Mouse (Mus musculus): ENCODE results near the gene Snrpf. TPM values are rescaled to one million over a fixed set of nuclear protein-coding genes. Genes with fewer than 3 reads are reported as not detected.
"Not testable (repeated sequence)": the region's sequence is repeated elsewhere in the genome, so short reads cannot be mapped to it uniquely, and the experiment has no call there.

Gene Snrpf
- polyA plus RNA-seq, 1 experiment: 38.6 TPM

DNA sequence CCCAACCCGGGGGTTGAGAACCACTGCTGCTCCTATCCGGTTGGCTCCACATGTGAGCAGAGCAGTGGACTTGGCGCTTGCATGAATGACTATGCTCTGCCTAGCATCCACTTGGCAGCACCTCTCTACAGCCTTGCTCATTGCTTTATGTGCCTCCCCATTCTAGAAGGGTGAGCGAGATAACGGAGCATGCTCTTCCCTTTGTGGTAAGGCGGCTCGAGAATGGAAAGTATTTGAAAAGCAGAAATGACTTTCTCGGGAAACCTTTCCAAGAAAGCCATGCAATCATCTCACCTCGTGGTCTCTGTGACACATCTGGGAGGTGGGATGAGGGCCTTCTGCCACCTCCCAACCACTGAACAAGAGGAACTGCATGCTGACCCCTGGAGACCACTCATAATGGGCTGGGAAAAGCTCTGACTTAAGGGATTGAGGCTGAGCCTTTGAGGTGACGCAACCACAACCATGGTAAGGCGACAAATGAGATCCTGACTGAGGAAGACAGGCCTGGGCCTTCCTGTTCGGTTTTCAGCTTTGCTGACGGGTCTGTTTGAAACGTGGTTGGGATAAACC, 24.9 kb downstream of the Snrpf start:
- WGBS: 70% methylated on average over 14 of the region's 14 CpGs
- H3K4me1 ChIP-seq (ENCODE audit: control insufficient read depth, insufficient read depth, insufficient read length, low read length): no peaks in the 10 kb centered on the region
- H3K36me3 ChIP-seq (ENCODE audit: control insufficient read depth, insufficient read depth, low read length): no peaks in the 10 kb centered on the region
- H3K27ac ChIP-seq (ENCODE audit: insufficient read depth, low read depth, low read length): no peak overlapping the region
- TF ChIP-seq CTCF (IDR thresholded peaks at IDR 0.05; ENCODE audit: extremely low read depth, insufficient read length, insufficient replicate concordance, low read depth, low read length) (no peak), POLR2A (IDR thresholded peaks at IDR 0.05; ENCODE audit: low read depth, low read length) (no peak)
- no peaks in the 10 kb centered on the region for H3K27me3 ChIP-seq (ENCODE audit: control insufficient read depth, insufficient read depth, low read length)
- no peak overlapping the region for H3K4me3 ChIP-seq (ENCODE audit: low read depth, low read length)

DNA sequence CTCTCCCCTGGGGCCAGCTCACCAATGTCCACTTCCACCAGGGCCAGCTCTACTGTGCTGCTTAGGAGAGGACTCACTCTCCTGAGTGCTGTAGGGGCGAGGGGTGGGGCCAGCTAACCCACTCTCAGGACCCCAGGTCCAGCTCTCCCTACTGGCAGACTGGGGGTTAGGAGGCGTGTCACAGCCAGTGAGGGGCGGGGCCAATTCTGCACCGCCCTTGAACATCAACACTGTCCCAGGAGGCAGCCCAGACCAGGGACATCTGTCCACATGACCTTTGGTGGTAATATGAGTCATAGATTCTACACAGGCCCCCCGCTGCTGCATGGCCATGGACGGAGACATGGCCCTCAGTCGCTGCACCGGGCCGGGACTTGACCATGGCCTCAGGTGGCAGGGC, 29.7 kb downstream of the Snrpf start:
- Histone ChIP-seq H3K36me3 (ENCODE audit: control insufficient read depth, insufficient read depth, low read length) (no peaks in the 10 kb centered on the region), H3K27me3 (ENCODE audit: control insufficient read depth, insufficient read depth, low read length) (no peaks in the 10 kb centered on the region), H3K4me1 (ENCODE audit: control insufficient read depth, insufficient read depth, insufficient read length, low read length) (no peaks in the 10 kb centered on the region), H3K27ac (ENCODE audit: insufficient read depth, low read depth, low read length) (no peak overlapping the region), H3K4me3 (ENCODE audit: low read depth, low read length) (no peak overlapping the region)
- 62% methylated on average over 9 of the region's 9 CpGs for WGBS
- TF ChIP-seq CTCF (IDR thresholded peaks at IDR 0.05; ENCODE audit: extremely low read depth, insufficient read length, insufficient replicate concordance, low read depth, low read length): no peak
- no peak for TF ChIP-seq POLR2A (IDR thresholded peaks at IDR 0.05; ENCODE audit: low read depth, low read length)

DNA sequence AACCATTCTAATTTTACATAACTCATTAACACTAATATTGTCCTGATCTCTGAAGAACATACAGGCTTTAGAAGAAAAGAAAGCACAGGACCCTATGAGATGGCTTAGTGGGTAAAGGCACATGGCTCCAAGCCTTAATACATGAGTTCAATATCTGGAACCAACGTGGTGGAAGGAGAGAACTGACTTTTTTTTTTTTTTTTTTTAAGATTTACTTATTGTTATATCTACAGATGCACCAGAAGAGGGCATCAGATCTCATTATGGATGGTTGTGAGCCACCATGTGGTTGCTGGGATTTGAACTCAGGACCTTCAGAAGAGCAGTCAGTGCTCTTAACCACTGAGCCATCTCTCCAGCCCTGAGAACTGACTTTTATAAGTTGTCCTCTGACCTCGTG, 31.5 kb downstream of the Snrpf start:
- not testable (repeated sequence) for H3K4me1 ChIP-seq (ENCODE audit: control insufficient read depth, insufficient read depth, insufficient read length, low read length); H3K4me3 ChIP-seq (ENCODE audit: low read depth, low read length); H3K27me3 ChIP-seq (ENCODE audit: control insufficient read depth, insufficient read depth, low read length); H3K36me3 ChIP-seq (ENCODE audit: control insufficient read depth, insufficient read depth, low read length); H3K27ac ChIP-seq (ENCODE audit: insufficient read depth, low read depth, low read length)
- 63% methylated on average over 2 of the region's 2 CpGs for WGBS

DNA sequence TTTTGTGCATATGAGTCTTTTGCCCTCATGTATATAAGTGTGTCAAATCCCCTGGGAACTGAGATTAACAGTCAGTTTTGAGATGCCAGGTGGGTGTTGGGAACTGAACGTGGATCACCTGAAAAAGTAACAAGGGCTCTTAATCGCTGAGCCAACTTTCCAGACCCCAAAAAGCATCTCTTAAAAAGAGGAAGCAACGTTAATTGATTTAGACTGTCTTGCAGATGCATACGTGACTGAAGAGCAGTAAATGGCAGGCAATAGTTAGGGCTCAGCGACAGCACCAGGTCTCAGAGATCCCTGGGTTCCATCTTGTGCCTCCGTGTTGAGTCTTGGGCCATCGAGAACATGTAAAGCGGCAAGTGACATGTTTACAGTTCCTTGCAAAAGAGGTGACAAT, 36.9 kb downstream of the Snrpf start:
- Histone ChIP-seq H3K4me1 (ENCODE audit: control insufficient read depth, insufficient read depth, insufficient read length, low read length) (no peaks in the 10 kb centered on the region), H3K36me3 (ENCODE audit: control insufficient read depth, insufficient read depth, low read length) (no peaks in the 10 kb centered on the region), H3K27me3 (ENCODE audit: control insufficient read depth, insufficient read depth, low read length) (no peaks in the 10 kb centered on the region), H3K4me3 (ENCODE audit: low read depth, low read length) (no peak overlapping the region), H3K27ac (ENCODE audit: insufficient read depth, low read depth, low read length) (no peak overlapping the region)
- 82% methylated on average over 8 of the region's 8 CpGs for WGBS
- TF ChIP-seq CTCF (IDR thresholded peaks at IDR 0.05; ENCODE audit: extremely low read depth, insufficient read length, insufficient replicate concordance, low read depth, low read length): no peak
- no peak for TF ChIP-seq POLR2A (IDR thresholded peaks at IDR 0.05; ENCODE audit: low read depth, low read length)

DNA sequence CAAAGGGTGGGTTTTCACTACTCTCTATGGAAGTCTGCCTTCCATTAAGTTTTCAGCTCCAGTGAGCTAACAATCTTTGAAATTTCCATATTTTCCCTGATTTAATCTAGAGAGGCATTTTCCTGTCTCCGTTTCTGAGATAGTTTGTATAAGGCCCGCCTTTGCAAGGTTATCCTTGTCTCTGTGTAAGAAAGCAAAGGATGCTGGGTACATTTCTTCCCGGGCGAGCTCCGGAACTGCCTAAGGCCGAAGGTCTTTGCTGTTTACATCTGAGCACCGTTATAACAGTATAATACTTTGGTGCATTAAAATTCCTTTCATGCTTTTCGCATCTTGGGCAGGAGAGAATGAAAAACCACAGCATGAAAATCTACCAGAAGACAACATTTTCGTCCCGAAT, 39.7 kb downstream of the Snrpf start:
- Histone ChIP-seq H3K27ac (ENCODE audit: insufficient read depth, low read depth, low read length) (no peak overlapping the region), H3K4me3 (ENCODE audit: low read depth, low read length) (no peak overlapping the region), H3K27me3 (ENCODE audit: control insufficient read depth, insufficient read depth, low read length) (no peaks in the 10 kb centered on the region), H3K4me1 (ENCODE audit: control insufficient read depth, insufficient read depth, insufficient read length, low read length) (no peaks in the 10 kb centered on the region), H3K36me3 (ENCODE audit: control insufficient read depth, insufficient read depth, low read length) (no peaks in the 10 kb centered on the region)
- WGBS: 43% methylated on average over 10 of the region's 10 CpGs
- no peak for TF ChIP-seq POLR2A (IDR thresholded peaks at IDR 0.05; ENCODE audit: low read depth, low read length)
- no peak for TF ChIP-seq CTCF (IDR thresholded peaks at IDR 0.05; ENCODE audit: extremely low read depth, insufficient read length, insufficient replicate concordance, low read depth, low read length)

DNA sequence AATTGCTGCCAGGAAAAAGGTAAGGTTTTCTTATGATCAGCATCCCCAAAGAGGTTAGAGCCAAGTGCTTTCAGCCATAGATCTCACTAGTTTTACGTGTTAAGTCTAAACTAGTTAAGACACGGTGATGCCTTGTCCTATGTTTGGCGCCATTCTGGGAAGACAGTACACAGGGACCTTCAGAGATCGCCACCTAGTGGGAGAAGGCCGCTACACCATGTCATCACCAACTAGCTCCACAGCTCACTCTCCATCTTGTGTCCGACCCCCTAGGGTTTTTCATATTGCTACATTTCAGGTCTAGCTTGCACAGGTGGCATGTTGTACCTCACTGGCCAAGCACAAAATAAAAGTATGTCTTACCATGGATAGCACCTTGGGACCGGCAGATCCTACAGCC, 40.5 kb downstream of the Snrpf start:
- Histone ChIP-seq H3K27ac (ENCODE audit: insufficient read depth, low read depth, low read length) (no peak overlapping the region), H3K36me3 (ENCODE audit: control insufficient read depth, insufficient read depth, low read length) (no peaks in the 10 kb centered on the region), H3K4me1 (ENCODE audit: control insufficient read depth, insufficient read depth, insufficient read length, low read length) (no peaks in the 10 kb centered on the region), H3K4me3 (ENCODE audit: low read depth, low read length) (no peak overlapping the region), H3K27me3 (ENCODE audit: control insufficient read depth, insufficient read depth, low read length) (no peaks in the 10 kb centered on the region)
- WGBS: 9% methylated on average over 7 of the region's 7 CpGs
- TF ChIP-seq POLR2A (IDR thresholded peaks at IDR 0.05; ENCODE audit: low read depth, low read length): no peak
- TF ChIP-seq CTCF (IDR thresholded peaks at IDR 0.05; ENCODE audit: extremely low read depth, insufficient read length, insufficient replicate concordance, low read depth, low read length): peak; percentile 94

DNA sequence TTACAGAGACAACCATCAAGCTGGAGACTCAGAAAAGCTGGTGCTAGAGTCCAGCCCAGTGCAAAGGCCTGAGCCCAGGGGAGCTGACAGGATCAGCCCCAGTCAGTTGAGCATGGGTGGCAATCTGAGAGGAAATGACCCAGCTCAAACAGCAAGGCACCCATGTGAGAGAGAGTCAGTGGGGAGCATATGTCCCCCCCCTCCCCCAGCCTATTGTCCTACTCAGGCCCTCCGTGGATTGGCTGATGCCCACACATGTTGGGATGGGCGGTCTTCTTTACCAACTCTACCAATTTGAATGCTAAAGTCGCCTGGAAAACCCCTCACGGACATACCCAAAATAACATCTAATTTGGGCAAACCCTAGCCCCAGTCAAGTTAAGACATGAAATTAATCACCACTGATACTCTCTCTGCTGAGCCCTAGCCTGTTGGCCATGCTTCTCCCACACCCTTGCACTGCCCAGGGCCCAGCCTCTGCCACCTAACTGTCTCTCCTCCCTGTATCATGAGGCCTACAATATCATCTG, 41.7 kb downstream of the Snrpf start:
- 90% methylated on average over 4 of the region's 4 CpGs for WGBS

More for the DNA sequence above, 41.7 kb downstream of the Snrpf start:
- TF ChIP-seq POLR2A (IDR thresholded peaks at IDR 0.05; ENCODE audit: low read depth, low read length): no peak
- no peak for TF ChIP-seq CTCF (IDR thresholded peaks at IDR 0.05; ENCODE audit: extremely low read depth, insufficient read length, insufficient replicate concordance, low read depth, low read length)
- H3K36me3 ChIP-seq (ENCODE audit: control insufficient read depth, insufficient read depth, low read length): no peaks in the 10 kb centered on the region
- no peak overlapping the region for H3K4me3 ChIP-seq (ENCODE audit: low read depth, low read length)
- H3K27ac ChIP-seq (ENCODE audit: insufficient read depth, low read depth, low read length): no peak overlapping the region
- no peaks in the 10 kb centered on the region for H3K27me3 ChIP-seq (ENCODE audit: control insufficient read depth, insufficient read depth, low read length)
- no peaks in the 10 kb centered on the region for H3K4me1 ChIP-seq (ENCODE audit: control insufficient read depth, insufficient read depth, insufficient read length, low read length)

Data from small intestine, adult 2 months (tissue).